Mouse (Mus musculus) thymus, adult 2 months (tissue): Measurements from ENCODE around the gene Mapk6.

Experiments used
- CTCF ChIP-seq: fragments of 200-500 bp; IDR thresholded peaks from 2 replicates; pipeline ENCODE4 v1.5.1; 2012; ENCODE audit warnings: mild to moderate bottlenecking, control low read depth, low read length, moderate library complexity, borderline replicate concordance; ENCODE audit not compliant: control insufficient read depth, poor library complexity, insufficient read depth; ENCODE audit errors: extremely low read depth
- POLR2A ChIP-seq: fragments of 200-500 bp; IDR thresholded peaks from 2 replicates; pipeline ENCODE4 v1.6.1; 2012; ENCODE audit warnings: mild to moderate bottlenecking, low read length, control low read depth, moderate library complexity; ENCODE audit not compliant: control insufficient read depth, poor library complexity, insufficient read depth; ENCODE audit errors: extremely low read depth

GRCm38 (mm10) chr9:75375606-75376005 lies 34.2 kb downstream of the Mapk6 start:
- TF ChIP-seq CTCF (no peak), POLR2A (no peak)
